Mouse (Mus musculus) megakaryocyte, embryonic 14.5 days (primary cell): ENCODE results near the gene Nsg1. TPM values are rescaled to one million over a fixed set of nuclear protein-coding genes. Genes with fewer than 3 reads are reported as not detected.

Experiments
- H3K27me3 ChIP-seq: replicated peaks from 2 replicates; pipeline ENCODE3; 2012; ENCODE audit warnings: inconsistent platforms
- H3K36me3 ChIP-seq: replicated peaks from 2 replicates; pipeline ENCODE3; 2012; ENCODE audit warnings: low read length, inconsistent platforms, mixed read lengths
- H3K4me1 ChIP-seq: 2 replicates; pipeline ENCODE4 v1.6.1; 2012; ENCODE audit warnings: inconsistent platforms
- H3K4me3 ChIP-seq: replicated peaks from 2 replicates; pipeline ENCODE3; 2012; ENCODE audit warnings: moderate library complexity, mild to moderate bottlenecking, inconsistent platforms
- H3K9me3 ChIP-seq: 2 replicates; pipeline ENCODE4 v1.6.1; 2012; ENCODE audit warnings: inconsistent platforms
- FLI1 ChIP-seq: IDR thresholded peaks from 2 replicates; pipeline ENCODE4 v1.6.1; 2012; ENCODE audit warnings: low read length, inconsistent platforms, mixed read lengths
- GATA1 ChIP-seq: IDR thresholded peaks from 3 replicates; pipeline ENCODE4 v1.6.1; 2012; ENCODE audit warnings: mixed read lengths, low read length, inconsistent platforms, borderline replicate concordance
- polyA plus RNA-seq: library from polyadenylated mRNA; stranded (reverse); fragments of >175 nt; gene quantifications from 2 replicates; pipeline ENCODE4 v1.2.3, GENCODE M21; 2012; ENCODE audit warnings: low replicate concordance; ENCODE audit not compliant: insufficient read depth

The Nsg1 gene
- polyA plus RNA-seq, 1 experiment = not detected

GRCm38 (mm10) chr5:38090581-38090980 lies 69.1 kb downstream of the Nsg1 start:
- Histone ChIP-seq H3K36me3 (peaks cover 9% of the 10 kb centered on the region), H3K27me3 (no peaks in the 10 kb centered on the region), H3K4me3 (no peak overlapping the region), H3K4me1 (peaks cover 9% of the 10 kb centered on the region), H3K9me3 (no peaks in the 10 kb centered on the region)
- TF ChIP-seq FLI1 = no peak
- TF ChIP-seq GATA1 = no peak

- Histone ChIP-seq H3K4me1 (peaks cover 9% of the 10 kb centered on the region), H3K27me3 (no peaks in the 10 kb centered on the region), H3K9me3 (no peaks in the 10 kb centered on the region), H3K4me3 (no peak overlapping the region), H3K36me3 (peaks cover 6% of the 10 kb centered on the region)
- no peak for TF ChIP-seq FLI1
- no peak for TF ChIP-seq GATA1
These were observed 69.6 kb downstream of the Nsg1 start for GRCm38 (mm10) chr5:38090111-38090510.

Other genes with a start within 250 kb of the Nsg1 start
- gene Stx18, start 121.2 kb downstream of the Nsg1 start, polyA plus RNA-seq = 10.2 and 30.9 TPM in 2 replicates
- gene Zbtb49, start 60.5 kb upstream of the Nsg1 start, polyA plus RNA-seq = 2.6 and 4.1 TPM in 2 replicates
- gene Lyar, start 60.6 kb upstream of the Nsg1 start, polyA plus RNA-seq = 5.5 and 113 TPM in 2 replicates
- 11.3 and 61.4 TPM in 2 replicates for gene Tmem128, start 100.3 kb upstream of the Nsg1 start, polyA plus RNA-seq
- gene Otop1, start 116.1 kb upstream of the Nsg1 start, polyA plus RNA-seq = 0.21 TPM in 1 of 2 replicates, not detected in the other
- gene Drd5, start 159.5 kb upstream of the Nsg1 start, polyA plus RNA-seq = not detected in 2 replicates